Mouse (Mus musculus) MEL (cell line): ENCODE data around the gene Mrto4. TPM values are rescaled to one million over a fixed set of nuclear protein-coding genes. Genes with fewer than 3 reads are reported as not detected.

ENCODE experiments used
- DNase-seq: peaks from one replicate; pipeline ENCODE4 v3.0.0; 2011; ENCODE audit warnings: low read depth, low spot score
- H3K27ac ChIP-seq: 2 replicates; pipeline ENCODE4 v1.5.1; 2012; ENCODE audit warnings: low read depth, mild to moderate bottlenecking, control low read depth, low read length, moderate library complexity; ENCODE audit not compliant: control insufficient read depth
- H3K27me3 ChIP-seq, 2 experiments: fragments of 150-350 bp in 1 of 2; sonication (generic) in 1 of 2; 2 replicates each; pipeline ENCODE4 v1.6.1; 2012; ENCODE audit warnings: low read length in 2 of 2, mild to moderate bottlenecking in 2 of 2, improper control_type of control experiment in 1 of 2, moderate library complexity in 1 of 2; ENCODE audit not compliant: insufficient read depth in 2 of 2, control insufficient read depth in 1 of 2
- H3K36me3 ChIP-seq, 2 experiments: 2 replicates each; pipeline ENCODE4 v1.6.1; 2012 to 2014; ENCODE audit warnings: low read length in 2 of 2, improper control_type of control experiment in 1 of 2, inconsistent platforms in 1 of 2, mild to moderate bottlenecking in 1 of 2; ENCODE audit not compliant: insufficient read depth in 2 of 2, control insufficient read depth in 1 of 2
- H3K4me1 ChIP-seq, 2 experiments: fragments of 150-350 bp in 1 of 2; sonication (generic) in 1 of 2; 2 replicates each; pipeline ENCODE4 v1.6.1; 2012; ENCODE audit warnings: low read length in 2 of 2, improper control_type of control experiment in 1 of 2, mild to moderate bottlenecking in 1 of 2; ENCODE audit not compliant: insufficient read depth in 2 of 2, control insufficient read depth in 1 of 2
- H3K4me3 ChIP-seq, 2 experiments: fragments of 150-350 bp in 1 of 2; sonication (generic) in 1 of 2; 2 replicates each; pipeline ENCODE4 v1.5.1; 2012; ENCODE audit warnings: low read depth in 2 of 2, low read length in 2 of 2, mild to moderate bottlenecking in 2 of 2, moderate library complexity in 2 of 2, control low read depth in 1 of 2, improper control_type of control experiment in 1 of 2; ENCODE audit not compliant: control insufficient read depth in 1 of 2, insufficient read depth in 1 of 2
- H3K79me2 ChIP-seq: 2 replicates; pipeline ENCODE4 v1.6.1; 2012; ENCODE audit warnings: mild to moderate bottlenecking, low read length, moderate library complexity; ENCODE audit not compliant: control insufficient read depth, poor library complexity, insufficient read depth
- H3K9ac ChIP-seq: 2 replicates; pipeline ENCODE4 v1.6.1; 2012; ENCODE audit warnings: low read depth, mild to moderate bottlenecking, control low read depth, low read length, moderate library complexity; ENCODE audit not compliant: control insufficient read depth, poor library complexity, severe bottlenecking
- H3K9me3 ChIP-seq: fragments of 150-350 bp; sonication (generic); replicated peaks from 2 replicates; pipeline ENCODE4 v1.6.1; 2012; ENCODE audit warnings: mild to moderate bottlenecking, low read length, improper control_type of control experiment, moderate library complexity; ENCODE audit not compliant: insufficient read depth
- BHLHE40 ChIP-seq: IDR thresholded peaks from 2 replicates; pipeline ENCODE4 v1.6.1; 2012; ENCODE audit warnings: low read depth, mild to moderate bottlenecking, inconsistent platforms, low read length, improper control_type of control experiment, borderline replicate concordance
- CHD1 ChIP-seq: IDR thresholded peaks from 2 replicates; pipeline ENCODE4 v1.6.1; 2012; ENCODE audit warnings: low read depth, mild to moderate bottlenecking, inconsistent platforms, low read length, improper control_type of control experiment
- CTCF ChIP-seq, 3 experiments: IDR thresholded peaks in 2 of 3; conservative IDR thresholded peaks in 1 of 3; 2 replicates each; pipeline ENCODE4 v1.5.1; 2011 to 2012; ENCODE audit warnings: low read length in 3 of 3, low read depth in 2 of 3, mild to moderate bottlenecking in 2 of 3, improper control_type of control experiment in 1 of 3, inconsistent platforms in 1 of 3, mixed read lengths in 1 of 3, moderate library complexity in 1 of 3; ENCODE audit not compliant: control insufficient read depth in 1 of 3, insufficient read depth in 1 of 3, poor library complexity in 1 of 3, severe bottlenecking in 1 of 3
- E2F4 ChIP-seq: IDR thresholded peaks from 2 replicates; pipeline ENCODE4 v1.6.1; 2011; ENCODE audit warnings: low read depth, low read length, improper control_type of control experiment, borderline replicate concordance
- ELF1 ChIP-seq: IDR thresholded peaks from 2 replicates; pipeline ENCODE4 v1.6.1; 2014; ENCODE audit warnings: low read depth, mild to moderate bottlenecking, inconsistent platforms, low read length, improper control_type of control experiment, moderate library complexity
- ETS1 ChIP-seq: IDR thresholded peaks from 2 replicates; pipeline ENCODE4 v1.6.1; 2012; ENCODE audit warnings: low read depth, mild to moderate bottlenecking, inconsistent platforms, low read length, improper control_type of control experiment, moderate library complexity
- GABPA ChIP-seq: IDR thresholded peaks from 2 replicates; pipeline ENCODE4 v1.6.1; 2012; ENCODE audit warnings: low read depth, mild to moderate bottlenecking, inconsistent platforms, low read length, improper control_type of control experiment, moderate library complexity
- KAT2A ChIP-seq: conservative IDR thresholded peaks from 2 replicates; pipeline ENCODE4 v1.6.1; 2012; ENCODE audit warnings: low read depth, low read length, improper control_type of control experiment, inconsistent platforms
- MEF2A ChIP-seq: IDR thresholded peaks from 2 replicates; pipeline ENCODE4 v1.6.1; 2014; ENCODE audit warnings: low read depth, mild to moderate bottlenecking, inconsistent platforms, low read length, improper control_type of control experiment; ENCODE audit not compliant: poor library complexity, insufficient replicate concordance, severe bottlenecking; ENCODE audit errors: extremely low read depth
- MXI1 ChIP-seq: IDR thresholded peaks from 2 replicates; pipeline ENCODE4 v1.6.1; 2011; ENCODE audit warnings: mild to moderate bottlenecking, low read depth, low read length, improper control_type of control experiment
- POLR2A ChIP-seq, 2 experiments: IDR thresholded peaks; 2 replicates each; pipeline ENCODE4 v1.6.1; 2011 to 2012; ENCODE audit warnings: low read length in 2 of 2, mild to moderate bottlenecking in 2 of 2, control low read depth in 1 of 2, improper control_type of control experiment in 1 of 2, low read depth in 1 of 2, moderate library complexity in 1 of 2; ENCODE audit not compliant: control insufficient read depth in 1 of 2, insufficient read depth in 1 of 2, poor library complexity in 1 of 2
- POLR2AphosphoS5 ChIP-seq: IDR thresholded peaks from 2 replicates; pipeline ENCODE4 v1.6.1; 2012; ENCODE audit warnings: low read depth, borderline replicate concordance, mild to moderate bottlenecking, inconsistent platforms, low read length, moderate library complexity, mixed read lengths
- RAD21 ChIP-seq: IDR thresholded peaks from 2 replicates; pipeline ENCODE4 v1.6.1; 2011; ENCODE audit warnings: mild to moderate bottlenecking, low read depth, low read length, improper control_type of control experiment
- SMC3 ChIP-seq: IDR thresholded peaks from 2 replicates; pipeline ENCODE4 v1.6.1; 2011; ENCODE audit warnings: low read depth, low read length, improper control_type of control experiment
- USF2 ChIP-seq, 2 experiments: IDR thresholded peaks; 2 replicates each; pipeline ENCODE4 v1.6.1; 2011 to 2012; ENCODE audit warnings: improper control_type of control experiment in 2 of 2, low read length in 2 of 2, borderline replicate concordance in 1 of 2, inconsistent platforms in 1 of 2, low read depth in 1 of 2, mild to moderate bottlenecking in 1 of 2; ENCODE audit not compliant: insufficient read depth in 1 of 2
- ZC3H11A ChIP-seq: IDR thresholded peaks from 2 replicates; pipeline ENCODE4 v1.6.1; 2012; ENCODE audit warnings: low read depth, mild to moderate bottlenecking, inconsistent platforms, low read length, improper control_type of control experiment
- ZKSCAN1 ChIP-seq: IDR thresholded peaks from 2 replicates; pipeline ENCODE4 v1.6.1; 2012; ENCODE audit warnings: low read depth, mild to moderate bottlenecking, inconsistent platforms, low read length, improper control_type of control experiment, moderate library complexity
- ZMIZ1 ChIP-seq: IDR thresholded peaks from 2 replicates; pipeline ENCODE4 v1.6.1; 2012; ENCODE audit warnings: low read depth, mild to moderate bottlenecking, inconsistent platforms, low read length, improper control_type of control experiment, moderate library complexity
- ZNF384 ChIP-seq: IDR thresholded peaks from 2 replicates; pipeline ENCODE4 v1.6.1; 2012; ENCODE audit warnings: low read depth, mild to moderate bottlenecking, inconsistent platforms, low read length, improper control_type of control experiment
- polyA plus RNA-seq, 2 experiments: library from polyadenylated mRNA; stranded (reverse) in 1 of 2; unstranded in 1 of 2; fragments of >175 nt in 1 of 2; fragments of >200 nt in 1 of 2; gene quantifications; 2 replicates each; pipeline versions ENCODE4 v1.2.1 to v1.2.4; 2012; ENCODE audit warnings: low replicate concordance in 2 of 2, low read depth in 1 of 2; ENCODE audit not compliant: insufficient read length in 2 of 2, insufficient read depth in 1 of 2, missing spikeins in 1 of 2
- total RNA-seq: library from RNA; depleted of rRNA; stranded (reverse); fragments of 300-350 nt; gene quantifications from 2 replicates; pipeline ENCODE4 v1.2.3, GENCODE M21; 2012

Mrto4 gene
- total and polyA plus RNA-seq, 3 experiments, result 253 to 353 TPM; not detected in 1

- TF ChIP-seq USF2 (IDR thresholded peaks at IDR 0.05; ENCODE audit: borderline replicate concordance in 1 of 2, insufficient read depth in 1 of 2, low read depth in 1 of 2, low read length in 2 of 2), result no peak
Observed at GRCm38 (mm10) chr4:139335507-139335906, 16.9 kb downstream of the Mrto4 start (continued).

DNA sequence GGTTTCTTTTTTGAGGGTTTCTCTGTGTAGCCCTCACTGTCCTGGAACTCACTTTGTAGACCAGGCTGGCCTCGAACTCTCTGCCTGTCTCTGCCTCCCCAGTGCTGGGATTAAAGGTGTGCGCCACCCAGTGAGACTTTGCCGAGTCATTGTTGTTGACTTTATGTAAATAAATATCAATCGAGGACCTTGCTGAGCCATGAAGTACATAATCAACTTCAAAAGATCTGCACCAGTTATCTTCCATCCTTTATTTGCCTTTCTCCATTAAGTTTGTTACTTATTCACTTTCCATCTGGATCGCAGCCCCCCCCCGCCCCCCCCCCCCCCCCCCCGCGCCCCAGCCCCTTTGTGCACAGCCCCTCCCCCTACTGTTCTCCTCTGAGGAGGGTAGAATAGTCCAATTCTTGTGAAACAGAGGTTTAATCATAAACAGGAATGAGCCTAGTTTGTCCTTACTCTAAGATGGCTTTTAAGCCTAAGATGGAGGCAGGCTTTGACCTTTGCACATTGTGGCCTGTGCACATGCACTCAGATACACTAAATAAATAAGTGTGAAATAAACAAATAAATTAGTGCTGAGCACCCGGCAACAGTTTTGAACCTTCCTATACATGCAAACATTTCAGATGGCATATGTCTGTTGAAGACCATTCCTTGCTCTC is 17.6 kb downstream of the Mrto4 start:
- Histone ChIP-seq H3K4me1 (peaks cover 0 to 16% of the 10 kb centered on the region in 2 experiments; a peak in 3 of 4 replicates), H3K79me2 (no peaks in the 10 kb centered on the region), H3K9me3 (no peaks in the 10 kb centered on the region), H3K9ac (peak overlapping the region; percentile 60), H3K27me3 (no peaks in the 10 kb centered on the region), H3K36me3 (peaks cover 0 to 10% of the 10 kb centered on the region in 2 experiments; a peak in 2 of 4 replicates), H3K4me3 (no peak overlapping the region; a peak in 1 of 4 replicates), H3K27ac (peak overlapping the region; percentile 98)
- TF ChIP-seq ZNF384, result no peak
- no peak for TF ChIP-seq BHLHE40
- no peak for TF ChIP-seq POLR2AphosphoS5
- no peak for TF ChIP-seq ZMIZ1
- no peak for TF ChIP-seq ZC3H11A
- TF ChIP-seq KAT2A, result no peak
- no peak for TF ChIP-seq ZKSCAN1
- no peak for TF ChIP-seq MEF2A
- no peak for TF ChIP-seq GABPA
- no peak for TF ChIP-seq MXI1
- no peak for TF ChIP-seq ETS1
- DNase-seq, result no peak

DNA sequence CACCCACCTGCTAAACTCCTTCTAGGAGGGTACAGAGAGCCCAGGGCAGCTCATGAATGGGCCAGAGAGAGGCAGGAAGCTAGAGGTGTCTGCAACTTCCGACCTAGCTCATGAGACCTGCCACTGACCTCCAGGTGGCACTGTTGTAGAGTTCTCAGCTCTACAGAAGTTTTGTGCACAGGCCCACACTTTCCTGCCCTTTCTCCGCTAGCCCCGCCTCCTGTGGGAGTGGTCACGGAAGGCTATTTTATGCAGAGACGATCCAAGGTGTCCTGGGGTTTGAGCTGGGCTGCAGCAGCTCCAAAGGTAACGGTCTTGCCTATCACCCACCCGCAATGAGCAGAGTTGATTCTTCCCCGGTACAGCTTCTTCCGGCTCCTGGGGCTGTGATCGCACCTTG is 21.8 kb downstream of the Mrto4 start:
- peak; percentile 79 for DNase-seq
- Histone ChIP-seq H3K4me1 (peaks cover 0 to 15% of the 10 kb centered on the region in 2 experiments; a peak in 3 of 4 replicates), H3K79me2 (no peaks in the 10 kb centered on the region), H3K4me3 (peak overlapping the region; percentile 19 to 20; a peak in 3 of 4 replicates), H3K36me3 (peaks cover 0 to 10% of the 10 kb centered on the region in 2 experiments; a peak in 2 of 4 replicates), H3K27ac (peak overlapping the region; percentile 69), H3K27me3 (no peaks in the 10 kb centered on the region), H3K9me3 (no peaks in the 10 kb centered on the region), H3K9ac (peak overlapping the region; percentile 40)
- TF ChIP-seq SMC3 (peak; percentile 45), POLR2A (IDR thresholded peaks at IDR 0.05; ENCODE audit: control insufficient read depth in 1 of 2, insufficient read depth in 1 of 2, low read depth in 1 of 2, low read length in 2 of 2, poor library complexity in 1 of 2) (0 out of 4 replicates have a peak, but pooled peaks of 1 of the 2 experiments have one; percentile 22), CTCF (IDR thresholded peaks at IDR 0.05 in 2 of 3, conservative IDR thresholded peaks at IDR 0.05 in 1 of 3; ENCODE audit: control insufficient read depth in 1 of 3, insufficient read depth in 1 of 3, low read depth in 2 of 3, low read length in 3 of 3, poor library complexity in 1 of 3, severe bottlenecking in 1 of 3) (peak; percentile 8 to 55 (median 38); a peak in 3 of 6 replicates), ELF1 (0 out of 2 replicates have a peak, but pooled peaks have one; percentile 31), CHD1 (no peak), RAD21 (peak; percentile 43), ZC3H11A (0 out of 2 replicates have a peak, but pooled peaks have one; percentile 13), E2F4 (no peak)
